Mouse (Mus musculus): ENCODE measurements at regions not wholly inside any gene's neighbourhood (a gene's known extent, or its start where the extent isn't known, plus 50 kb on each side); places are given as distances from the start of the nearest gene placed in this dataset.

GRCm38 (mm10) chr8:115903853-115904420 is 196.3 kb upstream of the Maf start:
- DNase-seq (ENCODE audit: low read depth, low spot score) = no peak
- TF ChIP-seq MAFK (IDR thresholded peaks at IDR 0.05; ENCODE audit: insufficient read depth, low read depth, low read length) (no peak), CHD2 (IDR thresholded peaks at IDR 0.05; ENCODE audit: low read depth, low read length) (no peak), ZC3H11A (IDR thresholded peaks at IDR 0.05; ENCODE audit: borderline replicate concordance, low read depth, low read length) (no peak), ZNF384 (IDR thresholded peaks at IDR 0.05; ENCODE audit: low read depth, low read length) (no peak), HCFC1 (IDR thresholded peaks at IDR 0.05; ENCODE audit: borderline replicate concordance, insufficient read depth, low read length) (no peak)
- Histone ChIP-seq H3K9me3 (ENCODE audit: control insufficient read depth, insufficient read depth, low read depth, low read length) (no peaks in the 10 kb centered on the region), H3K36me3 (ENCODE audit: control insufficient read depth, insufficient read depth, low read length, poor library complexity, severe bottlenecking) (no peaks in the 10 kb centered on the region), H3K27ac (ENCODE audit: insufficient read depth, low read depth, low read length, poor library complexity, severe bottlenecking) (no peak overlapping the region), H3K4me1 (ENCODE audit: control insufficient read depth in 2 of 2, insufficient read depth in 2 of 2, low read length in 2 of 2, poor library complexity in 1 of 2) (no peaks in the 10 kb centered on the region), H3K4me3 (ENCODE audit: insufficient read depth in 1 of 2, low read depth in 1 of 2, low read length in 2 of 2, poor library complexity in 1 of 2, severe bottlenecking in 1 of 2) (no peak overlapping the region), H3K9ac (ENCODE audit: insufficient read depth, low read depth, low read length, poor library complexity, severe bottlenecking) (no peak overlapping the region)
- in situ Hi-C loops (cut with MboI; ENCODE audit: low sequenced_read_pairs in 2 of 2, unreplicated experiment in 2 of 2) = no loop called here

DNA sequence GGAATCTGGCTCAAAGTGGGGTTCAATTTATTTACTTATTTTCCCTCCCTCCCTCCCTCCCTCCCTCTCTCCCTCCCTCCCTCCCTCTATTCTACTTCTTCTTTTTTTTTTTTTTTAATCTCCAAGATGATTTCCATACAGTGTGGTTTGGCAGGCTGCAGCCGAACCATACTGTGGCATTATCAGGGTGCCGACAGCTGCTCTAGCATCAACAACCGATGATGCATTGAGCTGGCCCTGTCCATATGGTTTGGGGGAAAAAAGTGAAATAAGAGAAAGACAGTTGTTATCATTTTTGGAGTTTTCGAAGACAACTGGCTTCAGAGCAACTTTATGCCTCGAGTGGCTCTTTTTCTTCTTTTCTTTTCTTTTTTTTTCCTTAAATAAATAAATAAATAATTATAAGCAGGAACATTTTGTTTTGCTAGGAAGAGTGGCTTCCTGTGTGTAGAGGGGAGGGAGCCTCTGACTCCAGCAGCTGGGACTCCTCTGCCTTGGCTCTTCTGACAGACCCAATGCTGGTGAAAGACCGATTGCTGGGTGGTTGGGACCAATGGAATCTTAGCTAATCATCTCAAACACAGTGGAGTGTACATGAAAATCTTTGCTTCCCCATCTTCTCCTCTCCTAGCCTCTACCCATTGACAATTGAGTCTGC is 190.1 kb upstream of the Maf start:
- no peak for DNase-seq (ENCODE audit: low read depth, low spot score)
- in situ Hi-C loops (cut with MboI; ENCODE audit: low sequenced_read_pairs in 2 of 2, unreplicated experiment in 2 of 2) = no loop called here
- H3K27ac ChIP-seq (ENCODE audit: insufficient read depth, low read depth, low read length, poor library complexity, severe bottlenecking) = no peak overlapping the region

DNA sequence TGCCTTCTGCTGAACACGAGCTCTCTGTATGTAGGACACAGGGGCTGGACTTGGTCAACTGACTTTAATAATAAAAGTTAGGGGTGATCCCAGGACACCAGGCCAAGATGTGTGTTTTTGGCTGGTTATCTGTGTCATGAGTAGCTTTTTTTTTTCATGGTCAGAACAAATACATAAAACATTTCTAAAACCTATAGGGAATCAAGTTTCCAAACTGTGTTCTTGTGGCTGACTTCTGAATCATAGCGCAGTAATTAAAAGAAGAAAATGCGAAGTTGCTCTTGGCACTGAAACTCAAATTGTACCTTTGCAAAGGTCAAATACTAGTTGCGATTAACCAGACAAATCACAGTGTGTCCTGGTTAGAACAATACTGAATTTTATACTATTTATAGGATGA is 189.5 kb upstream of the Maf start:
- DNase-seq (ENCODE audit: low read depth, low spot score) = no peak
- no peaks in the 10 kb centered on the region for H3K36me3 ChIP-seq (ENCODE audit: control insufficient read depth, insufficient read depth, low read length, poor library complexity, severe bottlenecking)
- in situ Hi-C loops (cut with MboI; ENCODE audit: low sequenced_read_pairs in 2 of 2, unreplicated experiment in 2 of 2) = no loop called here
- TF ChIP-seq ZC3H11A (IDR thresholded peaks at IDR 0.05; ENCODE audit: borderline replicate concordance, low read depth, low read length) (no peak), ZNF384 (IDR thresholded peaks at IDR 0.05; ENCODE audit: low read depth, low read length) (no peak), MAFK (IDR thresholded peaks at IDR 0.05; ENCODE audit: insufficient read depth, low read depth, low read length) (no peak), CHD2 (IDR thresholded peaks at IDR 0.05; ENCODE audit: low read depth, low read length) (no peak), HCFC1 (IDR thresholded peaks at IDR 0.05; ENCODE audit: borderline replicate concordance, insufficient read depth, low read length) (no peak)
- no peaks in the 10 kb centered on the region for H3K9me3 ChIP-seq (ENCODE audit: control insufficient read depth, insufficient read depth, low read depth, low read length)
- H3K9ac ChIP-seq (ENCODE audit: insufficient read depth, low read depth, low read length, poor library complexity, severe bottlenecking) = no peak overlapping the region
- H3K4me1 ChIP-seq (ENCODE audit: control insufficient read depth in 2 of 2, insufficient read depth in 2 of 2, low read length in 2 of 2, poor library complexity in 1 of 2) = peaks cover 0 to 4% of the 10 kb centered on the region in 2 experiments; a peak in 1 of 4 replicates
- H3K4me3 ChIP-seq (ENCODE audit: insufficient read depth in 1 of 2, low read depth in 1 of 2, low read length in 2 of 2, poor library complexity in 1 of 2, severe bottlenecking in 1 of 2) = no peak overlapping the region
- no peak overlapping the region for H3K27ac ChIP-seq (ENCODE audit: insufficient read depth, low read depth, low read length, poor library complexity, severe bottlenecking)

More for the DNA sequence above, 190.1 kb upstream of the Maf start:
- TF ChIP-seq CHD2 (IDR thresholded peaks at IDR 0.05; ENCODE audit: low read depth, low read length) = no peak
- TF ChIP-seq MAFK (IDR thresholded peaks at IDR 0.05; ENCODE audit: insufficient read depth, low read depth, low read length) = no peak
- no peak for TF ChIP-seq ZC3H11A (IDR thresholded peaks at IDR 0.05; ENCODE audit: borderline replicate concordance, low read depth, low read length)
- no peak for TF ChIP-seq ZNF384 (IDR thresholded peaks at IDR 0.05; ENCODE audit: low read depth, low read length)
- no peak overlapping the region for H3K9ac ChIP-seq (ENCODE audit: insufficient read depth, low read depth, low read length, poor library complexity, severe bottlenecking)
- no peaks in the 10 kb centered on the region for H3K36me3 ChIP-seq (ENCODE audit: control insufficient read depth, insufficient read depth, low read length, poor library complexity, severe bottlenecking)
- H3K4me3 ChIP-seq (ENCODE audit: insufficient read depth in 1 of 2, low read depth in 1 of 2, low read length in 2 of 2, poor library complexity in 1 of 2, severe bottlenecking in 1 of 2) = no peak overlapping the region
- H3K9me3 ChIP-seq (ENCODE audit: control insufficient read depth, insufficient read depth, low read depth, low read length) = no peaks in the 10 kb centered on the region
- H3K4me1 ChIP-seq (ENCODE audit: control insufficient read depth in 2 of 2, insufficient read depth in 2 of 2, low read length in 2 of 2, poor library complexity in 1 of 2) = peaks cover 0 to 4% of the 10 kb centered on the region in 2 experiments; a peak in 1 of 4 replicates

DNA sequence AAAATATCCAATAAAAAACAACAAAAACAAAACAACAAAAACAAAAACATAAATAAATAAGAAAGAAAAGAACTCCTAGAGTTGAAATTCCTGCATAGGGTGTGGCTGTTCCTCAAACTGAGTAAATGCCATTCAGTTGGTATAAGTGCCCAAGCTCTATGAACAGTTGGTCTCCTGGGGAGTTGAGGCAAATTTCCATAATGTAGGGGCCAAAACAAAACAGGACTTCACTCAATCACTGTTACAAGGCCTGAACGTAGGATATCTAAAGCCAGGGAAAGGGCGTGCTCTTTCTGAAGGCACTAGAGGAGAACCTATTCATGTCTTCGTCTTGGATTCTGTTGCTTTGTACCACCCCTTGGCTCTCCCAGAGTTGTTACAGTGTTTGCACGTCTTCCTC is 188.5 kb upstream of the Maf start:
- in situ Hi-C loops (cut with MboI; ENCODE audit: low sequenced_read_pairs in 2 of 2, unreplicated experiment in 2 of 2) = no loop called here
- H3K27ac ChIP-seq (ENCODE audit: insufficient read depth, low read depth, low read length, poor library complexity, severe bottlenecking) = no peak overlapping the region
- peak; percentile 6 for DNase-seq (ENCODE audit: low read depth, low spot score)

More for the DNA sequence above, 188.5 kb upstream of the Maf start:
- TF ChIP-seq CHD2 (IDR thresholded peaks at IDR 0.05; ENCODE audit: low read depth, low read length) = no peak
- TF ChIP-seq HCFC1 (IDR thresholded peaks at IDR 0.05; ENCODE audit: borderline replicate concordance, insufficient read depth, low read length) = no peak
- no peak for TF ChIP-seq ZC3H11A (IDR thresholded peaks at IDR 0.05; ENCODE audit: borderline replicate concordance, low read depth, low read length)
- TF ChIP-seq ZNF384 (IDR thresholded peaks at IDR 0.05; ENCODE audit: low read depth, low read length) = no peak
- no peak for TF ChIP-seq MAFK (IDR thresholded peaks at IDR 0.05; ENCODE audit: insufficient read depth, low read depth, low read length)
- no peaks in the 10 kb centered on the region for H3K9me3 ChIP-seq (ENCODE audit: control insufficient read depth, insufficient read depth, low read depth, low read length)
- H3K36me3 ChIP-seq (ENCODE audit: control insufficient read depth, insufficient read depth, low read length, poor library complexity, severe bottlenecking) = no peaks in the 10 kb centered on the region
- H3K4me1 ChIP-seq (ENCODE audit: control insufficient read depth in 2 of 2, insufficient read depth in 2 of 2, low read length in 2 of 2, poor library complexity in 1 of 2) = peaks cover 0 to 4% of the 10 kb centered on the region in 2 experiments; a peak in 1 of 4 replicates
- no peak overlapping the region for H3K9ac ChIP-seq (ENCODE audit: insufficient read depth, low read depth, low read length, poor library complexity, severe bottlenecking)
- H3K4me3 ChIP-seq (ENCODE audit: insufficient read depth in 1 of 2, low read depth in 1 of 2, low read length in 2 of 2, poor library complexity in 1 of 2, severe bottlenecking in 1 of 2) = no peak overlapping the region

Data from ES-E14 (cell line).